Mouse (Mus musculus): Measurements from ENCODE around the gene Tob2. TPM values are rescaled to one million over a fixed set of nuclear protein-coding genes. Genes with fewer than 3 reads are reported as not detected.
A peak's percentile ranks its signal among the peaks of the same experiment; 100 is the strongest.

Tob2 gene
- total RNA-seq, 2 experiments from 2014 or later = 34.8 to 41.4 TPM

DNA sequence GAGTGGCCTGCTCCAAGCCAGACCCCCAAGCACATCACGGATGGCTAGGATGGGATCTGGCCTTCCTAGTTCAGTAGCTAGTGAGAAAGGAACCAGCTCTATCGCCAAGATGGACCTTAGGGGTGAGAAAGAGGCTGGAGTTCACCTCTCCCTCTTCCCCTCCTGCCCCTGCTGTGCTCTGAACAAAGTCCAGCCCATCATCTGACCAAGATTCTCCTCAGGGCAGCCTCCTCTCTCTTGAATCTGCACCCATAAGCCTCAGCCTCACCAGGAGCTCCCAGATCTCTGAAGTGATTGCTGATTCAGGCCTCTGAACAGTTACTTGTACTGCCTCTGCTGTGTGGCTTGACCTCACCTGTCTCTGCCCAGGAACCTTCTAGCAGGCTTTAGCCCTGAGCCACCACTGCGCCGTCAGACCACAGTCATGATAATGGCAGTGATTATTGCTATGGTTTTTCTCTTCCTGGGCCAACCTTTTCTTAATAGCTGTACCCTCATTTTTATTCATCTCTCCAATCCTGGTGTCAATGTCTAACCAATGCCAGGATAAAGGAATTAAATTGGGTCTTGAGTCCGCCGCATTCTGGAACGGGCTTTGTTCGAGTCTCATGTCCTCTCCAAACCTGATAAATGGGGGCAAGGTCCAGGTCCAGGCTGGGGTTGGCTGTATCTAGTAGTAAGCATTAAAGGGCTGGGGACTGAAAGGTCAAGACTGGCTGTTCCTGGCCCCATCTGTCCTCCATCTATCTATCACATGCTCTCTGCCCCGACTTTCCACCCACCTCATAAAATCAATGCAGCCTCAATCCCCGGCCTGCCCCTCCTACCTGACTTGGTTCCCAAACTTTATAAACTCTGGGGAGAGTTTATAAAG, 23.4 kb downstream of the Tob2 start:
- DNase-seq (ENCODE audit: extremely low spot score in 1 of 2, low spot score in 2 of 2) = no peak
- no peak for TF ChIP-seq CTCF (IDR thresholded peaks at IDR 0.05)
- peak overlapping the region; percentile 93 for H3K27ac ChIP-seq
- intact Hi-C loops (cut with DNase I) = no loop called here
- no peak overlapping the region for H3K4me3 ChIP-seq

DNA sequence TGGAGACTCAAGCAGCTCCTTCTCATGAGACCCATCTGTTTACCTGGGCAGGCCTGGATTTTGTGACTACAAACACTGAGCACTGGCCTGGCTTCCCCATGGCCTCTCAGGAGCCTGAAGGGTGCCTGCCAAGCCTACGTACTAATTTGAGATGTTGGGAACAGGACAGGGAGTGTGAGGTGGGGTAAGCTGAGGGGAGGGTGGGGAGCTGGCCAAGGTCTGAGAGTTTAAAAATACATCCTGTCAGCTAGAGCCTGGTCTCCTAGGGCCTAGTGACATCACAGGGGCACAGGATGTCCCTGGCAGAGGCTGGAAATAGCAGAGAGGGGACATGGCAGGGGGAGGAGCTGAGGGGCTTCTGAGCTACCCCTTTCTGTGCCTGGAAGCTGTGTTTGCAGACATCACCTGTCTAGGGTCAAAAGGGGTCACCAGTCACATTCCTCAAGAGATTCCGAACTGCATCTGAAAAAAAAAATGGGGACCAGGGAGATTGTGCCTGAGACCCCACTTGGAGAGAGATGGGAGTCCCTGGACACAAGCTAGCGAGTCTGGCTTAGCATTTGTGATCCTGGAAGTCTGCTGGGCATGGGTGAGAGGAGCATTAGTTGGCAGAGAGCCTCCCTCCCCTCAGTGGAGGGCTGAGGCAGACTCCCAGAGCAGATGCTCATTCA, 24.3 kb downstream of the Tob2 start:
- intact Hi-C loops (cut with DNase I) = no loop called here
- no peak for DNase-seq (ENCODE audit: extremely low spot score in 1 of 2, low spot score in 2 of 2)
- TF ChIP-seq CTCF (IDR thresholded peaks at IDR 0.05) = no peak

DNA sequence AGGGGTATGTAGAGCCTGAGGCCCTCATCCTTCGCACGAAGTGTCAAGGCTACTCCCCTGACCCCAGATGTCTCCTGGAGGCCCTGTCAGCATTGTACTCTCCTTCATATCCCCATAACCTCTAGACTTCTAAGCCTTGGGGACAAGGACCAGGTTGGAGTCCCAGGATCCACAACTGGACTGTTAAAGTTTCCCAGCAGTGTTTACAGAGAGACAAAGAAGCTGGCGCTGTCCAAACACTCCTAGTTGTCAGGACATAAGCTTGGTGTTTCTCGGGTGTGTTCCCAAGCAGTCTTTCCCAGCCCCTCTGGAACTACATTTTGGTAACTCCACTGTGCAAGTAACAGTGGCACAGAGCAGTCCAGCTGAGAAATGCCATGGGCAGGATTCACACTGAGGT, 25.1 kb downstream of the Tob2 start:
- Histone ChIP-seq H3K4me3 (no peak overlapping the region), H3K27ac (no peak overlapping the region; the same call in 1 of the 2 replicates)
- no peak for DNase-seq (ENCODE audit: extremely low spot score in 1 of 2, low spot score in 2 of 2)
- intact Hi-C loops (cut with DNase I) = no loop called here
- no peak for TF ChIP-seq CTCF (IDR thresholded peaks at IDR 0.05)

More for the DNA sequence above, 24.3 kb downstream of the Tob2 start:
- Histone ChIP-seq H3K27ac (no peak overlapping the region; the same call in 1 of the 2 replicates), H3K4me3 (no peak overlapping the region)

- TF ChIP-seq CTCF (IDR thresholded peaks at IDR 0.05) = no peak
- DNase-seq (ENCODE audit: extremely low spot score in 1 of 2, low spot score in 2 of 2) = no peak
- intact Hi-C loops (cut with DNase I) = no loop called here
- Histone ChIP-seq H3K27ac (no peak overlapping the region), H3K4me3 (no peak overlapping the region)
Measured at GRCm38 (mm10) chr15:81832219-81832618, 26.4 kb downstream of the Tob2 start.

DNA sequence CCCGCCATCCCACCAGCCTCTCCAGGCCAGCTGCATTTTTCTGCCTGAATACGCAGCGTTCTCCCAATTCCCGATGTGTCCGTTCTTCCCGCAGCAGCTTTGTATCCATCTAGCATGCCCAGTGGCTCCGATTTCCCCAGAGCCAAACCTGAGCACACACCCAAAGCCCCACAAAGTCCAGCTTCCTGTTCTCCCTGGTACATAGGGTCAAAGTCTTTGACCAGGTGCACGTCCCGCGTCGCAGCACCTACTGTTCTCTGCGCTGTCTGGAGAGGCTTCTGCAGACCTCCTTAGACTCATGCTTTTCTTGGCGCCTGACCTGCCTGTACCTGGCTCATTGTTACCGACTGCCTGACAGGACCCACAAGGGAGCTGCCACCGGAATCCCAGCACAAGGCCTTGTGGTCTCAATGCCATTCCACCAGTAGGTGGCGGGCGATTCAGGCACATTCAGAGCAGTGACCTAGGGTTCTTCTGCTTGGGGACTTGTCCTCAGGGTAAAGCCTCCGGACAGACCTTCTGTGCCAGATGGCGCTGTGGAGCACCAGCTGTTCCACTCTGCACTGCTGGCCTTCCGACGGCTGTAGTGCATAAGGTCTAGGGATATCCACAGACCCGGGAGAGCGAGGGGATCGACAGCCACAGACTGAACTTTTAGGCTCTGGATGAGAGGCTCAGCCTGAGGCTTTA, 27.3 kb downstream of the Tob2 start:
- Histone ChIP-seq H3K27ac (peak overlapping the region; percentile 30; the same call in 1 of the 2 replicates), H3K4me3 (no peak overlapping the region)
- TF ChIP-seq CTCF (IDR thresholded peaks at IDR 0.05) = peak; percentile 87
- DNase-seq (ENCODE audit: extremely low spot score in 1 of 2, low spot score in 2 of 2) = peak; percentile 84
- intact Hi-C loops (cut with DNase I) = loop anchor here (2.0 kb wide), 2 partner anchors 74 to 86 kb away; no protein-coding TSS in a partner anchor

- Histone ChIP-seq H3K4me3 (no peak overlapping the region), H3K27ac (no peak overlapping the region)
- TF ChIP-seq CTCF (IDR thresholded peaks at IDR 0.05) = no peak
- DNase-seq (ENCODE audit: extremely low spot score in 1 of 2, low spot score in 2 of 2) = no peak
- intact Hi-C loops (cut with DNase I) = loop anchor here (2.0 kb wide), 2 partner anchors 74 to 86 kb away; no protein-coding TSS in a partner anchor
Measured at GRCm38 (mm10) chr15:81830530-81830929, 28.1 kb downstream of the Tob2 start.

GRCm38 (mm10) chr15:81829208-81829580, 29.4 kb downstream of the Tob2 start:
- Histone ChIP-seq H3K4me3 (no peak overlapping the region), H3K27ac (no peak overlapping the region)
- TF ChIP-seq CTCF (IDR thresholded peaks at IDR 0.05) = no peak
- intact Hi-C loops (cut with DNase I) = no loop called here
- DNase-seq (ENCODE audit: extremely low spot score in 1 of 2, low spot score in 2 of 2) = no peak

DNA sequence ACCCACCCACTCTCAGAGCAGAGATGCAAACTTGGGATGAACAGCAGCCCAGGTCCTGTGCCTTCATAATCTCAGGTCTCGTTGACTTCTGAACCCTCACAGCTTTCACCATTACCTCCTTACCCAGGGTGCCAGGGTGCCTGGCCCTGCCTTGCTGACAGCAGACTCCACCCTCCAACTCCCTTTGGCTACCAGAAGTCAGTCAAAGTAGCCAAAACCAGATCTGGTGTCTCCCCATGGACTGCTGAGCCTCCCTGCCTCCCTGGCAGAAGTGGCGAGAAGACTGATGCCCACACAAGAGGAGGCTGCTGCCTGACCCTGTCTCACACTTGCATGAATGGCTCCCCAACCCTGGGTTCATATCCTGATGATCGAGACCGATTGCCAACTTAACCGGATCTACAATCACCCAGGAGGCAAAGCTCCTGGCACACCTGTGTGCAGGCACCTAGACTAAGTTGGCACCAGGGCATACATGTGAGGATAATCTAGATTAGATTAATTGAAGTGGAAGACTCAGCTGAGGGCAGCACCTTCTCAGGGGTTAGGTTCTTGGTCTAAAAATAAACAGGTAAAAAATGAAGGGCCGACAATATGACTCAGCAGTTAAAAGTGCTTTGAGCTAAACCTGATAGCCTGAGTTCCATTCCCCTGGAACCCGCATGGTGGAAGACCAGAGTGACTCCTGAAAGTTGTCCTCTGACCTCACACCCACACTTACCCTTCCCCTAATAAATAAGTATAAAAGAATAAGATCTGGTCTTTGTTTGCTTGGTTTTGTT, 30.0 kb downstream of the Tob2 start:
- TF ChIP-seq CTCF (IDR thresholded peaks at IDR 0.05) = no peak
- DNase-seq (ENCODE audit: extremely low spot score in 1 of 2, low spot score in 2 of 2) = no peak
- no peak overlapping the region for H3K4me3 ChIP-seq
- no peak overlapping the region for H3K27ac ChIP-seq
- intact Hi-C loops (cut with DNase I) = no loop called here

GRCm38 (mm10) chr15:81824832-81825231, 33.8 kb downstream of the Tob2 start:
- intact Hi-C loops (cut with DNase I) = no loop called here
- Histone ChIP-seq H3K4me3 (no peak overlapping the region), H3K27ac (no peak overlapping the region)
- TF ChIP-seq CTCF (IDR thresholded peaks at IDR 0.05) = no peak
- DNase-seq (ENCODE audit: extremely low spot score in 1 of 2, low spot score in 2 of 2) = no peak

- intact Hi-C loops (cut with DNase I) = no loop called here
- no peak for DNase-seq (ENCODE audit: extremely low spot score in 1 of 2, low spot score in 2 of 2)
Measured at GRCm38 (mm10) chr15:81822631-81823030, 36.0 kb downstream of the Tob2 start.

GRCm38 (mm10) chr15:81818404-81818803, 40.2 kb downstream of the Tob2 start:
- TF ChIP-seq CTCF (IDR thresholded peaks at IDR 0.05) = no peak
- H3K4me3 ChIP-seq = no peak overlapping the region
- H3K27ac ChIP-seq = no peak overlapping the region
- intact Hi-C loops (cut with DNase I) = no loop called here
- DNase-seq (ENCODE audit: extremely low spot score in 1 of 2, low spot score in 2 of 2) = no peak

More at GRCm38 (mm10) chr15:81822631-81823030, 36.0 kb downstream of the Tob2 start:
- no peak for TF ChIP-seq CTCF (IDR thresholded peaks at IDR 0.05)
- H3K27ac ChIP-seq = no peak overlapping the region
- H3K4me3 ChIP-seq = no peak overlapping the region

Data from left cerebral cortex, adult 2 months (tissue).